Mouse (Mus musculus) liver, embryonic 11.5 days (tissue): ENCODE data around the gene Eipr1. TPM values are rescaled to one million over a fixed set of nuclear protein-coding genes. Genes with fewer than 3 reads are reported as not detected.

Experiments
- ATAC-seq: fragments of 200-750 bp; cut with Nextera tagmentation; replicated peaks from 2 replicates; pipeline ENCODE4 v1.8.0; 2017; ENCODE audit warnings: moderate number of reproducible peaks, mild to moderate bottlenecking, moderate TSS enrichment, moderate library complexity; ENCODE audit not compliant: low FRiP score
- DNase-seq: peaks from one replicate; pipeline ENCODE4 v3.0.0-alpha.2; 2017; ENCODE audit warnings: low spot score
- H3K27ac ChIP-seq: fragments of 300-500 bp; sonication (generic); 2 replicates; pipeline ENCODE4 v1.5.1; 2014; ENCODE audit warnings: mild to moderate bottlenecking, low read depth, low read length, control low read depth
- H3K27me3 ChIP-seq: fragments of 300-500 bp; sonication (generic); replicated peaks from 2 replicates; pipeline ENCODE4 v1.6.1; 2014; ENCODE audit warnings: low read length, mixed read lengths; ENCODE audit not compliant: control insufficient read depth, insufficient read depth
- H3K36me3 ChIP-seq: fragments of 300-500 bp; sonication (generic); 2 replicates; pipeline ENCODE4 v1.6.1; 2014; ENCODE audit warnings: mild to moderate bottlenecking, low read length, moderate library complexity, mixed read lengths; ENCODE audit not compliant: control insufficient read depth, insufficient read depth
- H3K4me1 ChIP-seq: fragments of 300-500 bp; sonication (generic); replicated peaks from 2 replicates; pipeline ENCODE4 v1.6.1; 2014; ENCODE audit warnings: low read length, mixed read lengths; ENCODE audit not compliant: control insufficient read depth, insufficient read depth
- H3K4me2 ChIP-seq: fragments of 300-500 bp; sonication (generic); 2 replicates; pipeline ENCODE4 v1.6.1; 2014; ENCODE audit warnings: mild to moderate bottlenecking, control low read depth, moderate library complexity
- H3K4me3 ChIP-seq: fragments of 300-500 bp; sonication (generic); 2 replicates; pipeline ENCODE4 v1.5.1; 2014; ENCODE audit warnings: low read depth, low read length, control low read depth
- H3K9ac ChIP-seq: fragments of 300-500 bp; sonication (generic); 2 replicates; pipeline ENCODE4 v1.6.1; 2014; ENCODE audit warnings: low read depth, low read length, control low read depth
- H3K9me3 ChIP-seq: fragments of 300-500 bp; sonication (generic); 2 replicates; pipeline ENCODE4 v1.6.1; 2016; ENCODE audit warnings: low read length, inconsistent platforms, mixed read lengths; ENCODE audit not compliant: control insufficient read depth
- WGBS: fragments of 180-500 bp; shearing (Covaris S2); extraction: QIAGEN DNeasy Blood & Tissue Kit; methylation state at CpG from one replicate; pipeline ENCODE4 v1.1.7; 2014; 5-methylcytosine and 5-hydroxymethylcytosine counted together
- polyA plus RNA-seq: library from polyadenylated mRNA; unstranded; fragments of >200 nt; fragmentation: Nextera tagmentation; extraction: Ambion mirVana; gene quantifications from 2 replicates; pipeline ENCODE4 v1.2.1, GENCODE M21; 2014

Eipr1 gene
- polyA plus RNA-seq, 1 experiment from 2014 or later, result 39.8 TPM

GRCm38 (mm10) chr12:28868794-28869193 is 117.2 kb downstream of the Eipr1 start:
- no peak for ATAC-seq
- H3K9me3 ChIP-seq, result no peaks in the 10 kb centered on the region
- no peak for DNase-seq
- H3K27me3 ChIP-seq, result no peaks in the 10 kb centered on the region
- H3K27ac ChIP-seq, result no peak overlapping the region
- no peak overlapping the region for H3K4me3 ChIP-seq
- H3K9ac ChIP-seq, result no peak overlapping the region
- no peak overlapping the region for H3K4me2 ChIP-seq
- WGBS, result 83% methylated on average over 4 of the region's 4 CpGs
- no peaks in the 10 kb centered on the region for H3K4me1 ChIP-seq
- no peaks in the 10 kb centered on the region; the same call in 1 of the 2 replicates for H3K36me3 ChIP-seq

GRCm38 (mm10) chr12:28872271-28872670 is 120.7 kb downstream of the Eipr1 start:
- no peaks in the 10 kb centered on the region for H3K9me3 ChIP-seq
- ATAC-seq (no peak), DNase-seq (no peak)
- H3K4me1 ChIP-seq, result no peaks in the 10 kb centered on the region
- H3K36me3 ChIP-seq, result no peaks in the 10 kb centered on the region; the same call in 1 of the 2 replicates
- no peak overlapping the region for H3K27ac ChIP-seq
- no peak overlapping the region for H3K4me3 ChIP-seq
- no peaks in the 10 kb centered on the region for H3K27me3 ChIP-seq
- H3K4me2 ChIP-seq, result no peak overlapping the region
- 68% methylated on average over 12 of the region's 12 CpGs for whole genome bisulfite sequencing
- no peak overlapping the region for H3K9ac ChIP-seq

GRCm38 (mm10) chr12:28874781-28875251 is 123.2 kb downstream of the Eipr1 start:
- no peak overlapping the region for H3K27ac ChIP-seq
- H3K4me3 ChIP-seq, result no peak overlapping the region
- WGBS, result 89% methylated on average over 8 of the region's 8 CpGs
- H3K4me2 ChIP-seq, result no peak overlapping the region
- no peaks in the 10 kb centered on the region for H3K27me3 ChIP-seq
- H3K36me3 ChIP-seq, result no peaks in the 10 kb centered on the region; the same call in 1 of the 2 replicates
- H3K4me1 ChIP-seq, result no peaks in the 10 kb centered on the region
- no peaks in the 10 kb centered on the region for H3K9me3 ChIP-seq
- ATAC-seq (no peak), DNase-seq (no peak)
- no peak overlapping the region for H3K9ac ChIP-seq

GRCm38 (mm10) chr12:28875471-28875870 is 123.9 kb downstream of the Eipr1 start:
- WGBS, result 78% methylated on average over 8 of the region's 8 CpGs

GRCm38 (mm10) chr12:28880471-28880870 is 128.9 kb downstream of the Eipr1 start:
- Histone ChIP-seq H3K27ac (no peak overlapping the region), H3K4me2 (no peak overlapping the region), H3K9me3 (no peaks in the 10 kb centered on the region), H3K4me1 (no peaks in the 10 kb centered on the region), H3K27me3 (no peaks in the 10 kb centered on the region), H3K36me3 (no peaks in the 10 kb centered on the region), H3K4me3 (no peak overlapping the region), H3K9ac (no peak overlapping the region)
- no peak for DNase-seq
- no peak for ATAC-seq

More at GRCm38 (mm10) chr12:28875471-28875870, 123.9 kb downstream of the Eipr1 start:
- ATAC-seq (no peak), DNase-seq (no peak)
- H3K4me2 ChIP-seq, result no peak overlapping the region
- no peak overlapping the region for H3K4me3 ChIP-seq
- no peak overlapping the region for H3K27ac ChIP-seq
- H3K9ac ChIP-seq, result no peak overlapping the region
- H3K9me3 ChIP-seq, result no peaks in the 10 kb centered on the region
- H3K36me3 ChIP-seq, result no peaks in the 10 kb centered on the region
- H3K4me1 ChIP-seq, result no peaks in the 10 kb centered on the region
- no peaks in the 10 kb centered on the region for H3K27me3 ChIP-seq

- Histone ChIP-seq H3K27me3 (no peaks in the 10 kb centered on the region), H3K4me1 (no peaks in the 10 kb centered on the region), H3K4me2 (no peak overlapping the region), H3K9me3 (no peaks in the 10 kb centered on the region), H3K4me3 (no peak overlapping the region), H3K9ac (no peak overlapping the region), H3K36me3 (no peaks in the 10 kb centered on the region), H3K27ac (no peak overlapping the region)
- 81% methylated on average over 6 of the region's 6 CpGs for WGBS
- DNase-seq (no peak), ATAC-seq (no peak)
These were observed 136.1 kb downstream of the Eipr1 start for GRCm38 (mm10) chr12:28887712-28888111.

GRCm38 (mm10) chr12:28889068-28889674 is 137.6 kb downstream of the Eipr1 start:
- H3K4me3 ChIP-seq, result no peak overlapping the region
- H3K9ac ChIP-seq, result no peak overlapping the region
- no peaks in the 10 kb centered on the region for H3K9me3 ChIP-seq
- DNase-seq (no peak), ATAC-seq (no peak)
- H3K27me3 ChIP-seq, result no peaks in the 10 kb centered on the region
- 49% methylated on average over 7 of the region's 7 CpGs for WGBS
- no peak overlapping the region for H3K4me2 ChIP-seq
- no peak overlapping the region for H3K27ac ChIP-seq
- H3K36me3 ChIP-seq, result no peaks in the 10 kb centered on the region
- no peaks in the 10 kb centered on the region for H3K4me1 ChIP-seq

- Histone ChIP-seq H3K4me3 (no peak overlapping the region), H3K27me3 (no peaks in the 10 kb centered on the region), H3K36me3 (no peaks in the 10 kb centered on the region), H3K27ac (no peak overlapping the region), H3K9ac (no peak overlapping the region), H3K4me1 (no peaks in the 10 kb centered on the region), H3K4me2 (no peak overlapping the region), H3K9me3 (no peaks in the 10 kb centered on the region)
- DNase-seq (no peak), ATAC-seq (no peak)
- 62% methylated on average over 5 of the region's 5 CpGs for WGBS
These were observed 139.9 kb downstream of the Eipr1 start for GRCm38 (mm10) chr12:28891523-28891922.

GRCm38 (mm10) chr12:28896577-28896976 is 145.0 kb downstream of the Eipr1 start:
- no peak for DNase-seq
- Histone ChIP-seq H3K4me2 (no peak overlapping the region), H3K4me3 (no peak overlapping the region), H3K9me3 (no peaks in the 10 kb centered on the region), H3K27ac (no peak overlapping the region), H3K4me1 (no peaks in the 10 kb centered on the region), H3K27me3 (no peaks in the 10 kb centered on the region), H3K36me3 (no peaks in the 10 kb centered on the region), H3K9ac (no peak overlapping the region)
- no peak for ATAC-seq
- 75% methylated on average over 3 of the region's 3 CpGs for WGBS
